Mouse (Mus musculus) heart, embryonic 14.5 days (tissue): ENCODE results near the gene Mis18bp1. TPM values are rescaled to one million over a fixed set of nuclear protein-coding genes. Genes with fewer than 3 reads are reported as not detected.

ENCODE experiments used
- ATAC-seq: fragments of 200-750 bp; cut with Nextera tagmentation; 2 replicates; pipeline ENCODE4 v1.8.0; 2017; ENCODE audit warnings: low read depth, moderate TSS enrichment; ENCODE audit not compliant: insufficient number of reproducible peaks, insufficient read depth, low FRiP score
- H3K27ac ChIP-seq, 2 experiments: fragments of 200-500 bp in 1 of 2; fragments of 300-500 bp in 1 of 2; sonication (generic) in 1 of 2; replicated peaks in 1 of 2; 2 replicates each; pipeline ENCODE4 v1.5.1; 2012 to 2014; ENCODE audit warnings: low read depth in 2 of 2, low read length in 2 of 2, control low read depth in 1 of 2, mild to moderate bottlenecking in 1 of 2, mixed read lengths in 1 of 2; ENCODE audit not compliant: control insufficient read depth in 1 of 2, insufficient read depth in 1 of 2
- H3K27me3 ChIP-seq: fragments of 300-500 bp; sonication (generic); 2 replicates; pipeline ENCODE4 v1.6.1; 2014; ENCODE audit warnings: mild to moderate bottlenecking, low read length, control low read depth; ENCODE audit not compliant: control insufficient read depth, insufficient read depth
- H3K36me3 ChIP-seq: fragments of 300-500 bp; sonication (generic); 2 replicates; pipeline ENCODE4 v1.6.1; 2014; ENCODE audit warnings: mild to moderate bottlenecking, control low read depth, low read length, mixed read lengths; ENCODE audit not compliant: control insufficient read depth, insufficient read depth
- H3K4me1 ChIP-seq, 2 experiments: fragments of 200-500 bp in 1 of 2; fragments of 300-500 bp in 1 of 2; sonication (generic) in 1 of 2; 2 replicates each; pipeline ENCODE4 v1.6.1; 2012 to 2014; ENCODE audit warnings: low read length in 2 of 2, control low read depth in 1 of 2, mixed read lengths in 1 of 2; ENCODE audit not compliant: control insufficient read depth in 2 of 2, insufficient read depth in 2 of 2
- H3K4me2 ChIP-seq: fragments of 300-500 bp; sonication (generic); 2 replicates; pipeline ENCODE4 v1.6.1; 2014; ENCODE audit warnings: mild to moderate bottlenecking, low read length
- H3K4me3 ChIP-seq, 2 experiments: fragments of 200-500 bp in 1 of 2; fragments of 300-500 bp in 1 of 2; sonication (generic) in 1 of 2; 2 replicates each; pipeline ENCODE4 v1.5.1; 2012 to 2014; ENCODE audit warnings: low read length in 2 of 2, mild to moderate bottlenecking in 2 of 2, control low read depth in 1 of 2, low read depth in 1 of 2, moderate library complexity in 1 of 2; ENCODE audit not compliant: control insufficient read depth in 1 of 2, insufficient read depth in 1 of 2
- H3K9ac ChIP-seq: fragments of 300-500 bp; sonication (generic); 2 replicates; pipeline ENCODE4 v1.6.1; 2014; ENCODE audit warnings: mild to moderate bottlenecking, low read length
- H3K9me3 ChIP-seq: fragments of 300-500 bp; sonication (generic); 2 replicates; pipeline ENCODE4 v1.6.1; 2016; ENCODE audit warnings: low read length, control low read depth; ENCODE audit not compliant: control insufficient read depth
- WGBS: fragments of 180-500 bp; shearing (Covaris S2); extraction: QIAGEN DNeasy Blood & Tissue Kit; methylation state at CpG from one replicate; pipeline ENCODE4 v1.1.7; 2014; 5-methylcytosine and 5-hydroxymethylcytosine counted together
- polyA plus RNA-seq: library from polyadenylated mRNA; unstranded; fragments of >200 nt; fragmentation: Nextera tagmentation; extraction: Ambion mirVana; gene quantifications from 2 replicates; pipeline ENCODE4 v1.2.1, GENCODE M21; 2014

Gene Mis18bp1
- polyA plus RNA-seq: 30.4 and 34.3 TPM in 2 replicates

- Histone ChIP-seq H3K36me3 (no peaks in the 10 kb centered on the region), H3K4me2 (peak within 1 kb of the TSS; percentile 71), H3K4me1 (peaks cover 2 to 8% of the 10 kb centered on the region in 2 experiments; a peak in 3 of 4 replicates), H3K27ac (peak within 1 kb of the TSS; percentile 90 to 92), H3K27me3 (no peaks in the 10 kb centered on the region), H3K9ac (peak within 1 kb of the TSS; percentile 89), H3K4me3 (peak within 1 kb of the TSS; percentile 90 to 98), H3K9me3 (no peaks in the 10 kb centered on the region)
- ATAC-seq: peak; percentile 98
- under 1% methylated on average over 70 of the region's 70 CpGs for WGBS
Observed at GRCm38 (mm10) chr12:65172021-65172951, at the start of gene Mis18bp1. TSS of gene Mis18bp1 (minus strand) at chr12:65172604.

GRCm38 (mm10) chr12:65216404-65216840 is 44.0 kb upstream of the Mis18bp1 start:
- 79% methylated on average over 6 of the region's 6 CpGs for WGBS
- no peak for ATAC-seq
- Histone ChIP-seq H3K27ac (no peak overlapping the region), H3K4me2 (no peak overlapping the region), H3K36me3 (no peaks in the 10 kb centered on the region), H3K4me1 (no peaks in the 10 kb centered on the region), H3K27me3 (no peaks in the 10 kb centered on the region), H3K9ac (no peak overlapping the region), H3K4me3 (no peak overlapping the region), H3K9me3 (no peaks in the 10 kb centered on the region)

GRCm38 (mm10) chr12:65206431-65206830 is 34.0 kb upstream of the Mis18bp1 start:
- Histone ChIP-seq H3K4me3 (no peak overlapping the region), H3K9me3 (peaks cover 3% of the 10 kb centered on the region; the same call in 1 of the 2 replicates), H3K27me3 (no peaks in the 10 kb centered on the region), H3K9ac (no peak overlapping the region), H3K4me1 (no peaks in the 10 kb centered on the region), H3K36me3 (no peaks in the 10 kb centered on the region), H3K4me2 (no peak overlapping the region), H3K27ac (no peak overlapping the region)
- ATAC-seq: no peak
- 48% methylated on average over 1 of the region's 1 CpGs for WGBS

GRCm38 (mm10) chr12:65201812-65202211 is 29.4 kb upstream of the Mis18bp1 start:
- no peak for ATAC-seq
- H3K27ac ChIP-seq: no peak overlapping the region
- H3K36me3 ChIP-seq: no peaks in the 10 kb centered on the region
- H3K27me3 ChIP-seq: no peaks in the 10 kb centered on the region
- no peaks in the 10 kb centered on the region for H3K4me1 ChIP-seq
- 90% methylated on average over 2 of the region's 2 CpGs for WGBS
- H3K4me3 ChIP-seq: no peak overlapping the region
- no peaks in the 10 kb centered on the region for H3K9me3 ChIP-seq
- no peak overlapping the region for H3K4me2 ChIP-seq
- H3K9ac ChIP-seq: no peak overlapping the region

GRCm38 (mm10) chr12:65194003-65194530 is 21.7 kb upstream of the Mis18bp1 start:
- H3K27ac ChIP-seq: no peak overlapping the region
- H3K4me3 ChIP-seq: no peak overlapping the region
- ATAC-seq: no peak
- no peaks in the 10 kb centered on the region for H3K4me1 ChIP-seq
- H3K27me3 ChIP-seq: no peaks in the 10 kb centered on the region
- no peak overlapping the region for H3K9ac ChIP-seq
- H3K9me3 ChIP-seq: no peaks in the 10 kb centered on the region
- H3K4me2 ChIP-seq: no peak overlapping the region
- H3K36me3 ChIP-seq: no peaks in the 10 kb centered on the region
- 53% methylated on average over 5 of the region's 5 CpGs for WGBS

GRCm38 (mm10) chr12:65189213-65189612 is 16.8 kb upstream of the Mis18bp1 start:
- no peaks in the 10 kb centered on the region for H3K36me3 ChIP-seq
- no peak overlapping the region for H3K4me3 ChIP-seq
- no peak for ATAC-seq
- no peak overlapping the region for H3K27ac ChIP-seq
- no peaks in the 10 kb centered on the region for H3K9me3 ChIP-seq
- H3K27me3 ChIP-seq: no peaks in the 10 kb centered on the region
- H3K4me1 ChIP-seq: no peaks in the 10 kb centered on the region
- no peak overlapping the region for H3K4me2 ChIP-seq
- WGBS: 69% methylated on average over 2 of the region's 2 CpGs
- no peak overlapping the region for H3K9ac ChIP-seq

- WGBS: 49% methylated on average over 3 of the region's 3 CpGs
- H3K27me3 ChIP-seq: no peaks in the 10 kb centered on the region
- H3K27ac ChIP-seq: no peak overlapping the region
- no peak overlapping the region for H3K9ac ChIP-seq
- H3K9me3 ChIP-seq: no peaks in the 10 kb centered on the region
- no peaks in the 10 kb centered on the region for H3K36me3 ChIP-seq
- no peaks in the 10 kb centered on the region for H3K4me1 ChIP-seq
- ATAC-seq: no peak
- no peak overlapping the region for H3K4me2 ChIP-seq
- no peak overlapping the region for H3K4me3 ChIP-seq
Observed at GRCm38 (mm10) chr12:65187365-65187764, 15.0 kb upstream of the Mis18bp1 start.
